Mouse (Mus musculus) liver, adult 2 months (tissue): ENCODE results near the gene Tmem108.

Experiments used
- CTCF ChIP-seq: fragments of 200-500 bp; IDR thresholded peaks from 2 replicates; pipeline ENCODE4 v1.5.1; 2011; ENCODE audit warnings: low read depth, low read length, control low read depth
- POLR2A ChIP-seq: fragments of 200-500 bp; IDR thresholded peaks from 2 replicates; pipeline ENCODE4 v1.6.1; 2011; ENCODE audit warnings: low read length, control low read depth; ENCODE audit not compliant: insufficient read depth; ENCODE audit errors: extremely low read depth

DNA sequence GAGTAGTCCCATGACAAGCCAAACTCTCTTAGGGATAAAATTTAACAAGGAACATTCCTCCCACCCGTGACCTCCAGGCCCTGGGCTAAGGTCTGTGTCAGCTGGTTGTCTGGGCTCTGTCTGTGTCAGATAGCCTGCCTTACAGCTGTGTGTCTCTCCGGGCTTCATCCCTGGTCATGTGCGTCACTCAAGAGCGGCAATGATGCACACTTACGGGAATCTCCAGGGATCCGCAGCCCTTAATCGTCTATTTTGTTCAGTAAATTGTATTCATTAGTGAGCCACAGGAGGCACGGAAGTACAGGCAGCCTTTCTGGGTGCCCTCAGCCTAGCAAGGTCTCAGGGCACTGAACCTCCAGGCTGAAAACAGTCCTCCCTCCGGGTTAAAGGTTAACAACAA, 10.1 kb downstream of the Tmem108 start:
- TF ChIP-seq CTCF, result no peak
- no peak for TF ChIP-seq POLR2A
